Mouse (Mus musculus): ENCODE measurements around the gene Grin2a. TPM values are rescaled to one million over a fixed set of nuclear protein-coding genes. Genes with fewer than 3 reads are reported as not detected.

The Grin2a gene
- total and polyA plus RNA-seq, 3 experiments: not detected

DNA sequence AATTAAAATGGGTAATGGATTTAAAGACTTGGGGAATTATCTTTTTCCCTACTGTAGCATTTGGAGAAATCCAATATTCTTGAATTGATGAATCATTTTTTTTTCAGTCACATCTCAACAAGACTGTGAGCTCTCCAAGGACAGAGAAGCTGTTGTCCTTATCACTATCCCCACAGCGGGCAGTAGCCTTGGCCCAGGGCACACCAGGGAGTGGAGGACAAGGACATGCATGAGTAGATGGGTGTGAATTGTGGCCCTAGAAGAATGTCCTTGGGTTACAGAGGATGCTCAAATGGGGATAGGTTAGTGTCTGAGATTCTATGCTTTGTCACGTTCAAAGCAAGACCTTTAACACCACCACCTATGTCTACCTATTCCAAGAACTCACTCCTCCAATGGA lies 231.3 kb downstream of the Grin2a start:
- H3K79me2 ChIP-seq (ENCODE audit: control insufficient read depth, insufficient read depth, low read length, poor library complexity): no peaks in the 10 kb centered on the region
- H3K4me3 ChIP-seq (ENCODE audit: control insufficient read depth in 1 of 2, insufficient read depth in 1 of 2, low read depth in 2 of 2, low read length in 2 of 2): no peak overlapping the region
- TF ChIP-seq SMC3 (IDR thresholded peaks at IDR 0.05; ENCODE audit: low read depth, low read length) (no peak), ZNF384 (IDR thresholded peaks at IDR 0.05; ENCODE audit: low read depth, low read length) (no peak), TBP (IDR thresholded peaks at IDR 0.05; ENCODE audit: low read depth, low read length) (no peak), USF1 (IDR thresholded peaks at IDR 0.05; ENCODE audit: low read depth, low read length) (no peak), MAFK (IDR thresholded peaks at IDR 0.05; ENCODE audit: borderline replicate concordance, low read depth, low read length) (no peak), USF2 (IDR thresholded peaks at IDR 0.05; ENCODE audit: borderline replicate concordance in 1 of 2, insufficient read depth in 1 of 2, low read depth in 1 of 2, low read length in 2 of 2) (no peak), ZKSCAN1 (IDR thresholded peaks at IDR 0.05; ENCODE audit: low read depth, low read length) (no peak), NRF1 (IDR thresholded peaks at IDR 0.05; ENCODE audit: insufficient read depth, low read depth, low read length, poor library complexity, severe bottlenecking) (no peak), ZMIZ1 (IDR thresholded peaks at IDR 0.05; ENCODE audit: low read depth, low read length) (no peak)
- no peak overlapping the region for H3K9ac ChIP-seq (ENCODE audit: control insufficient read depth, low read depth, low read length, poor library complexity, severe bottlenecking)
- H3K27me3 ChIP-seq (ENCODE audit: control insufficient read depth in 1 of 2, insufficient read depth in 2 of 2, low read length in 2 of 2): no peaks in the 10 kb centered on the region
- H3K4me1 ChIP-seq (ENCODE audit: control insufficient read depth in 1 of 2, insufficient read depth in 2 of 2, low read length in 2 of 2): no peaks in the 10 kb centered on the region
- H3K36me3 ChIP-seq (ENCODE audit: control insufficient read depth in 1 of 2, insufficient read depth in 2 of 2, low read length in 2 of 2): no peaks in the 10 kb centered on the region
- no peak for DNase-seq (ENCODE audit: low read depth, low spot score)
- H3K9me3 ChIP-seq (replicated peaks; ENCODE audit: insufficient read depth, low read length): no peaks in the 10 kb centered on the region
- H3K27ac ChIP-seq (ENCODE audit: control insufficient read depth, low read depth, low read length): no peak overlapping the region

DNA sequence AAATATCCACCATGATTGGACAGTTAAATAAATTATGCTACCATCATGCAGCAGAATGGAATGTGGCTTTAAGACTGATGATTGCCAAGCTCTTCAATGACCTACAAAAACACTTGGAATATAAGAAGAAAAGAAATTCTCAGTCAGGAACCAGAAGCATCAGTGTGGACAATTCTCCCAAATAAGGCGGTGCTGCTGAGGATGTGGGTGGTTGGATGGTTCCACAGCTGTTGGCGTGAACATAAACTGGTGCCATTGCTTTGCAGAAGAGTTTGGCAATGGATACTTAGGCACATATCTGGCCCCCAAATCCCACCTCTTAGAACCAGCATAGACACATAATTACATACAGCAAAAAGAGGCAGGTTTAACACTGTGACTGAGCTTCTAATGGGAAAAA lies 235.0 kb downstream of the Grin2a start:
- Histone ChIP-seq H3K36me3 (ENCODE audit: control insufficient read depth in 1 of 2, insufficient read depth in 2 of 2, low read length in 2 of 2) (no peaks in the 10 kb centered on the region), H3K27me3 (ENCODE audit: control insufficient read depth in 1 of 2, insufficient read depth in 2 of 2, low read length in 2 of 2) (no peaks in the 10 kb centered on the region), H3K9me3 (replicated peaks; ENCODE audit: insufficient read depth, low read length) (no peaks in the 10 kb centered on the region), H3K4me1 (ENCODE audit: control insufficient read depth in 1 of 2, insufficient read depth in 2 of 2, low read length in 2 of 2) (no peaks in the 10 kb centered on the region), H3K9ac (ENCODE audit: control insufficient read depth, low read depth, low read length, poor library complexity, severe bottlenecking) (no peak overlapping the region), H3K27ac (ENCODE audit: control insufficient read depth, low read depth, low read length) (no peak overlapping the region), H3K79me2 (ENCODE audit: control insufficient read depth, insufficient read depth, low read length, poor library complexity) (no peaks in the 10 kb centered on the region), H3K4me3 (ENCODE audit: control insufficient read depth in 1 of 2, insufficient read depth in 1 of 2, low read depth in 2 of 2, low read length in 2 of 2) (no peak overlapping the region)
- no peak for DNase-seq (ENCODE audit: low read depth, low spot score)
- TF ChIP-seq GABPA (IDR thresholded peaks at IDR 0.05; ENCODE audit: low read depth, low read length): no peak
- no peak for TF ChIP-seq NRF1 (IDR thresholded peaks at IDR 0.05; ENCODE audit: insufficient read depth, low read depth, low read length, poor library complexity, severe bottlenecking)
- no peak for TF ChIP-seq SMC3 (IDR thresholded peaks at IDR 0.05; ENCODE audit: low read depth, low read length)

GRCm38 (mm10) chr16:9756849-9757248 lies 238.5 kb downstream of the Grin2a start:
- no peak overlapping the region for H3K4me3 ChIP-seq (ENCODE audit: control insufficient read depth in 1 of 2, insufficient read depth in 1 of 2, low read depth in 2 of 2, low read length in 2 of 2)
- no peaks in the 10 kb centered on the region for H3K36me3 ChIP-seq (ENCODE audit: control insufficient read depth in 1 of 2, insufficient read depth in 2 of 2, low read length in 2 of 2)
- H3K9me3 ChIP-seq (replicated peaks; ENCODE audit: insufficient read depth, low read length): no peaks in the 10 kb centered on the region
- no peaks in the 10 kb centered on the region for H3K4me1 ChIP-seq (ENCODE audit: control insufficient read depth in 1 of 2, insufficient read depth in 2 of 2, low read length in 2 of 2)
- no peaks in the 10 kb centered on the region for H3K27me3 ChIP-seq (ENCODE audit: control insufficient read depth in 1 of 2, insufficient read depth in 2 of 2, low read length in 2 of 2)
- no peaks in the 10 kb centered on the region for H3K79me2 ChIP-seq (ENCODE audit: control insufficient read depth, insufficient read depth, low read length, poor library complexity)
- no peak overlapping the region for H3K27ac ChIP-seq (ENCODE audit: control insufficient read depth, low read depth, low read length)
- H3K9ac ChIP-seq (ENCODE audit: control insufficient read depth, low read depth, low read length, poor library complexity, severe bottlenecking): no peak overlapping the region
- DNase-seq (ENCODE audit: low read depth, low spot score): no peak
- TF ChIP-seq TCF12 (IDR thresholded peaks at IDR 0.05; ENCODE audit: low read depth, low read length): no peak
- no peak for TF ChIP-seq MEF2A (IDR thresholded peaks at IDR 0.05; ENCODE audit: extremely low read depth, insufficient replicate concordance, low read depth, low read length, poor library complexity, severe bottlenecking)
- TF ChIP-seq NELFE (IDR thresholded peaks at IDR 0.05; ENCODE audit: low read depth, low read length): no peak
- no peak for TF ChIP-seq TAL1 (IDR thresholded peaks at IDR 0.05; ENCODE audit: low read length)
- no peak for TF ChIP-seq MYC (IDR thresholded peaks at IDR 0.05; ENCODE audit: low read depth, low read length)
- TF ChIP-seq ZMIZ1 (IDR thresholded peaks at IDR 0.05; ENCODE audit: low read depth, low read length): no peak
- TF ChIP-seq MYB (IDR thresholded peaks at IDR 0.05; ENCODE audit: low read depth, low read length): no peak
- no peak for TF ChIP-seq RCOR1 (IDR thresholded peaks at IDR 0.05; ENCODE audit: low read depth, low read length)
- no peak for TF ChIP-seq MXI1 (IDR thresholded peaks at IDR 0.05; ENCODE audit: low read depth, low read length)

All from MEL (cell line).